ENCODE assay signal across 30 mouse cellular contexts in the genomic region with DNA sequence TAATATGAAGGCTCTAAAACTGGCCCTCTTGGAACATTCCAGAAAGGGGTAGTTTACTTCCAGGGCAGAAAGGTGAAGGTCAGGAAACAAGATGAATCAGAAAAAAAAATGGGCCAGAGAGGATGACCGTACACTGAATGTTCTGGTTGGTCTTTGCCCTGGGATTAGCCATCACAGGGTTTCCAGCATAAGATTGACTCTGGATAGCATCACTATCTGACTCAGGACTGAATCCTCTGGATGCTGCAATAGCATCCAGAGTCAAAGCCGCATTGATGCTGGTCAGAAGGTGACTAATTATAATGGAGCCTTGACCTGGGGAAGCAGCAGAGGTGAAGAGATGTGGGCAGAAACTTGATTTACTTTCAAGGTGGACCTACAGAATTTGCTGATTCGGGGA. TPM values are rescaled to one million over a fixed set of nuclear protein-coding genes. Genes with fewer than 3 reads are reported as not detected.
DNase-seq lines count a peak whose midpoint lies in the region; ATAC-seq and TF ChIP-seq lines count a peak whose summit lies in the region.
"Had no signal": no experiment of that assay in that cellular context is flagged by ENCODE, and none has a peak within 500 bp of the region (broad histone marks: within the 10 kb centered on the region; RNA-seq: fewer than 3 reads in every experiment).

No protein-coding gene starts in this region.

- H3K4me1 ChIP-seq in liver, postnatal 0 days (ENCODE audit: insufficient read depth): peaks cover 48% of the 10 kb centered on the region
- peaks cover 71% of the 10 kb centered on the region for H3K4me1 ChIP-seq in liver, embryonic 12.5 days
- H3K4me1 ChIP-seq: forebrain, embryonic 12.5 days had no signal

- peak; percentile 9; the same call in 1 of the 2 replicates for ATAC-seq in liver, postnatal 0 days
- no peak for ATAC-seq in liver, embryonic 12.5 days
- ATAC-seq: forebrain, embryonic 15.5 days; hindbrain, embryonic 16.5 days; intestine, embryonic 15.5 days had no signal

- TF ChIP-seq CTCF in liver, postnatal 0 days (IDR thresholded peaks at IDR 0.05; ENCODE audit: low read depth): no peak

- peaks cover 26% of the 10 kb centered on the region; the same call in 1 of the 2 replicates for H3K79me2 ChIP-seq in macrophage (ENCODE audit: inconsistent target)

- WGBS in liver, postnatal 0 days (ENCODE audit: insufficient replicate concordance): 81% methylated on average over 3 of the region's 3 CpGs
- WGBS in liver, embryonic 12.5 days (ENCODE audit: insufficient replicate concordance): 75% methylated on average over 3 of the region's 3 CpGs
- WGBS in macrophage (ENCODE audit: missing documents): 96% methylated on average over 3 of the region's 3 CpGs

- no peak overlapping the region for H3K4me2 ChIP-seq in liver, postnatal 0 days (ENCODE audit: low read depth, low read length)
- no peak overlapping the region for H3K4me2 ChIP-seq in liver, embryonic 12.5 days
- H3K4me2 ChIP-seq: embryonic facial prominence, embryonic 12.5 days; embryonic facial prominence, embryonic 15.5 days; forebrain, embryonic 12.5 days; forebrain, embryonic 15.5 days; heart, embryonic 12.5 days; heart, embryonic 15.5 days; hindbrain, embryonic 13.5 days; intestine, embryonic 15.5 days had no signal

- TF ChIP-seq EP300 in liver, postnatal 0 days (IDR thresholded peaks at IDR 0.05; ENCODE audit: low read depth): no peak

- peak overlapping the region; percentile 88 for H3K27ac ChIP-seq in liver, postnatal 0 days (ENCODE audit: low read depth)
- H3K27ac ChIP-seq in liver, embryonic 12.5 days: no peak overlapping the region
- H3K27ac ChIP-seq in macrophage: peak overlapping the region; percentile 80; the same call in 1 of the 2 replicates
- H3K27ac ChIP-seq: embryonic facial prominence, embryonic 12.5 days; embryonic facial prominence, embryonic 15.5 days; forebrain, embryonic 12.5 days; forebrain, embryonic 15.5 days; heart, embryonic 15.5 days; hindbrain, embryonic 10.5 days; hindbrain, embryonic 13.5 days; intestine, embryonic 15.5 days had no signal

- H3K36me3 ChIP-seq in liver, postnatal 0 days (replicated peaks; ENCODE audit: insufficient read depth, low read length): no peaks in the 10 kb centered on the region; the same call in 1 of the 2 replicates
- peaks cover 18% of the 10 kb centered on the region for H3K36me3 ChIP-seq in liver, embryonic 12.5 days
- H3K36me3 ChIP-seq in macrophage (ENCODE audit: inconsistent target): no peaks in the 10 kb centered on the region
- H3K36me3 ChIP-seq: embryonic facial prominence, embryonic 12.5 days; embryonic facial prominence, embryonic 15.5 days; forebrain, embryonic 12.5 days; forebrain, embryonic 15.5 days; heart, embryonic 12.5 days; heart, embryonic 15.5 days; hindbrain, embryonic 10.5 days had no signal

- H3K9me3 ChIP-seq in liver, postnatal 0 days (ENCODE audit: low read length): no peaks in the 10 kb centered on the region
- H3K9me3 ChIP-seq in liver, embryonic 12.5 days (replicated peaks): no peaks in the 10 kb centered on the region
- H3K9me3 ChIP-seq: embryonic facial prominence, embryonic 12.5 days; embryonic facial prominence, embryonic 15.5 days; forebrain, embryonic 12.5 days; forebrain, embryonic 15.5 days; G1E; heart, embryonic 12.5 days; heart, embryonic 15.5 days; hindbrain, embryonic 10.5 days; hindbrain, embryonic 13.5 days; intestine, embryonic 15.5 days had no signal

- H3K9ac ChIP-seq in liver, postnatal 0 days (replicated peaks): no peak overlapping the region
- H3K9ac ChIP-seq in liver, embryonic 12.5 days: no peak overlapping the region
- H3K9ac ChIP-seq: embryonic facial prominence, embryonic 12.5 days; embryonic facial prominence, embryonic 15.5 days; forebrain, embryonic 12.5 days; forebrain, embryonic 15.5 days; heart, embryonic 12.5 days; heart, embryonic 15.5 days; hindbrain, embryonic 13.5 days; intestine, embryonic 15.5 days had no signal

- H3K27me3 ChIP-seq in liver, postnatal 0 days (ENCODE audit: insufficient read depth, low read length): no peaks in the 10 kb centered on the region
- H3K27me3 ChIP-seq in liver, embryonic 12.5 days (replicated peaks): no peaks in the 10 kb centered on the region
- H3K27me3 ChIP-seq: CH12.LX; embryonic facial prominence, embryonic 12.5 days; embryonic facial prominence, embryonic 15.5 days; forebrain, embryonic 12.5 days; forebrain, embryonic 15.5 days; heart, embryonic 12.5 days; heart, embryonic 15.5 days; hindbrain, embryonic 13.5 days; intestine, embryonic 15.5 days had no signal

- H3K4me3 ChIP-seq in liver, postnatal 0 days (ENCODE audit: low read depth, low read length): no peak overlapping the region
- no peak overlapping the region for H3K4me3 ChIP-seq in liver, embryonic 12.5 days
- H3K4me3 ChIP-seq in macrophage (ENCODE audit: inconsistent target): no peak overlapping the region
- H3K4me3 ChIP-seq: embryonic facial prominence, embryonic 12.5 days; embryonic facial prominence, embryonic 15.5 days; erythroblast, embryonic 14.5 days; forebrain, embryonic 12.5 days; forebrain, embryonic 15.5 days; heart, embryonic 12.5 days; heart, embryonic 15.5 days; hindbrain, embryonic 10.5 days; hindbrain, embryonic 13.5 days; intestine, embryonic 15.5 days had no signal

- peak; percentile 61 for DNase-seq in adrenal gland, adult 2 months
- no peak for DNase-seq in adrenal gland, postnatal 36 days
- DNase-seq in liver, postnatal 0 days: no peak
- DNase-seq in NIH3T3 (ENCODE audit: low read depth): peak; percentile 51
- no peak for DNase-seq in kidney, adult 8-10 months
- no peak for DNase-seq in thymus, adult 18-20 months
- DNase-seq: adrenal gland, postnatal 10 days; cerebellum, adult 18-20 months; cerebellum, adult 9-10 months; cerebellum, postnatal 14 days; gastrocnemius, postnatal 14 days; heart, adult 18-20 months; heart, postnatal 10 days; heart, postnatal 36 days; kidney, adult 2 months had no signal

RNA-seq across cellular contexts. Expression of a gene that starts 23.0 kb away (rescaled TPM):
- total RNA-seq in adrenal gland, adult 2 months (2021): 10 to 100 TPM; 80.6 to 82.6 TPM
- 16.6 and 17.0 TPM in 2 replicates for polyA plus RNA-seq in adrenal gland, adult 2 months (2012; rRNA removed)
- total RNA-seq in adrenal gland, postnatal 36 days (2021): 10 to 100 TPM; 87.2 to 88.2 TPM
- 93.2 and 96.9 TPM in 2 replicates for polyA plus RNA-seq in liver, postnatal 0 days (2015; fragmentation: Nextera tagmentation; extraction: Ambion mirVana)
- polyA plus RNA-seq in liver, embryonic 12.5 days (2016; fragmentation: Nextera tagmentation; extraction: Ambion mirVana): 200 TPM in 2 replicates
- total RNA-seq in macrophage (2018; cell fraction: chromatin; rRNA removed): 10 to 100 TPM; 11.1 to 60.8 (median 35.7) TPM
- total RNA-seq in macrophage (2018; cell fraction: cytosol; rRNA removed): 10 to 100 TPM; 30.5 to 51.4 (median 41.6) TPM
- 10 to 100 TPM; 15.4 to 73.7 (median 34.2) TPM for total RNA-seq in macrophage (2018; cell fraction: nucleus; rRNA removed)
- polyA plus RNA-seq in macrophage (2018): 27.4 to 82.6 TPM (median 54.2 TPM) in 3 replicates

RNA-seq across cellular contexts. Expression of a gene that starts 23.1 kb away (rescaled TPM):
- 100 to 1,000 TPM; 286 to 294 TPM for total RNA-seq in adrenal gland, adult 2 months (2021)
- 128 and 181 TPM in 2 replicates for polyA plus RNA-seq in adrenal gland, adult 2 months (2012; rRNA removed)
- total RNA-seq in adrenal gland, postnatal 36 days (2021): 100 to 1,000 TPM; 308 to 325 TPM
- polyA plus RNA-seq in liver, postnatal 0 days (2015; fragmentation: Nextera tagmentation; extraction: Ambion mirVana): 308 and 318 TPM in 2 replicates
- 433 and 443 TPM in 2 replicates for polyA plus RNA-seq in liver, embryonic 12.5 days (2016; fragmentation: Nextera tagmentation; extraction: Ambion mirVana)
- 100 to 1,000 TPM in 1 of 26 experiments, 10 to 100 TPM in 25; 11.3 to 119 (median 57.5) TPM for total RNA-seq in macrophage (2018; cell fraction: chromatin; rRNA removed)
- 100 to 1,000 TPM in 18 of 26 experiments, 10 to 100 TPM in 8; 83.7 to 131 (median 112) TPM for total RNA-seq in macrophage (2018; cell fraction: cytosol; rRNA removed)
- total RNA-seq in macrophage (2018; cell fraction: nucleus; rRNA removed): 100 to 1,000 TPM in 1 of 26 experiments, 10 to 100 TPM in 25; 24.0 to 112 (median 50.6) TPM
- 84.2 to 177 TPM (median 93.5 TPM) in 3 replicates for polyA plus RNA-seq in macrophage (2018)

RNA-seq across cellular contexts. Expression of a gene that starts 26.2 kb away (rescaled TPM):
- total RNA-seq in adrenal gland, adult 2 months (2021): 100 to 1,000 TPM in 1 of 2 experiments, 10 to 100 TPM in 1; 92.1 to 138 TPM
- polyA plus RNA-seq in adrenal gland, adult 2 months (2012; rRNA removed): 141 and 155 TPM in 2 replicates
- total RNA-seq in adrenal gland, postnatal 36 days (2021): 100 to 1,000 TPM in 1 of 2 experiments, 10 to 100 TPM in 1; 77.0 to 113 TPM
- polyA plus RNA-seq in liver, postnatal 0 days (2015; fragmentation: Nextera tagmentation; extraction: Ambion mirVana): 68.7 and 72.6 TPM in 2 replicates
- 67.1 and 74.5 TPM in 2 replicates for polyA plus RNA-seq in liver, embryonic 12.5 days (2016; fragmentation: Nextera tagmentation; extraction: Ambion mirVana)
- total RNA-seq in macrophage (2018; cell fraction: chromatin; rRNA removed): 10 to 100 TPM in 24 of 26 experiments, 1 to 10 TPM in 2; 7.3 to 49.7 (median 38.8) TPM
- 10 to 100 TPM; 32.8 to 58.9 (median 44.1) TPM for total RNA-seq in macrophage (2018; cell fraction: cytosol; rRNA removed)
- 10 to 100 TPM; 23.3 to 80.9 (median 51.6) TPM for total RNA-seq in macrophage (2018; cell fraction: nucleus; rRNA removed)
- 42.1 to 61.4 TPM (median 45.7 TPM) in 3 replicates for polyA plus RNA-seq in macrophage (2018)

RNA-seq across cellular contexts. Expression of a gene that starts 49.5 kb away (rescaled TPM):
- 10 to 100 TPM in 1 of 2 experiments, 1 to 10 TPM in 1; 6.5 to 11.2 TPM for total RNA-seq in adrenal gland, adult 2 months (2021)
- 6.1 and 6.8 TPM in 2 replicates for polyA plus RNA-seq in adrenal gland, adult 2 months (2012; rRNA removed)
- 1 to 10 TPM; 5.5 to 9.6 TPM for total RNA-seq in adrenal gland, postnatal 36 days (2021)
- polyA plus RNA-seq in liver, postnatal 0 days (2015; fragmentation: Nextera tagmentation; extraction: Ambion mirVana): 39.2 and 45.1 TPM in 2 replicates
- polyA plus RNA-seq in liver, embryonic 12.5 days (2016; fragmentation: Nextera tagmentation; extraction: Ambion mirVana): 30.8 and 31.3 TPM in 2 replicates
- 100 to 1,000 TPM in 17 of 26 experiments, 10 to 100 TPM in 9; 26.9 to 536 (median 152) TPM for total RNA-seq in macrophage (2018; cell fraction: chromatin; rRNA removed)
- 100 to 1,000 TPM; 107 to 454 (median 253) TPM for total RNA-seq in macrophage (2018; cell fraction: cytosol; rRNA removed)
- 100 to 1,000 TPM in 20 of 26 experiments, 10 to 100 TPM in 6; 52.4 to 435 (median 173) TPM for total RNA-seq in macrophage (2018; cell fraction: nucleus; rRNA removed)
- polyA plus RNA-seq in macrophage (2018): 172 to 251 TPM (median 215 TPM) in 3 replicates

RNA-seq across cellular contexts. Expression of a gene that starts 52.2 kb away (rescaled TPM):
- 100 to 1,000 TPM; 357 to 360 TPM for total RNA-seq in adrenal gland, adult 2 months (2021)
- polyA plus RNA-seq in adrenal gland, adult 2 months (2012; rRNA removed): 233 and 246 TPM in 2 replicates
- 100 to 1,000 TPM; 331 to 397 TPM for total RNA-seq in adrenal gland, postnatal 36 days (2021)
- polyA plus RNA-seq in liver, postnatal 0 days (2015; fragmentation: Nextera tagmentation; extraction: Ambion mirVana): 148 and 157 TPM in 2 replicates
- polyA plus RNA-seq in liver, embryonic 12.5 days (2016; fragmentation: Nextera tagmentation; extraction: Ambion mirVana): 109 and 116 TPM in 2 replicates
- 10 to 100 TPM in 19 of 26 experiments, 1 to 10 TPM in 7; 5.5 to 46.1 (median 17.1) TPM for total RNA-seq in macrophage (2018; cell fraction: chromatin; rRNA removed)
- 100 to 1,000 TPM; 123 to 226 (median 148) TPM for total RNA-seq in macrophage (2018; cell fraction: cytosol; rRNA removed)
- 10 to 100 TPM; 14.9 to 66.2 (median 33.4) TPM for total RNA-seq in macrophage (2018; cell fraction: nucleus; rRNA removed)
- polyA plus RNA-seq in macrophage (2018): 43.6 to 99.2 TPM (median 63.8 TPM) in 3 replicates

Comparison
In these comparisons a context has a peak if more than half of its experiments do, and no peak if none do; other contexts are left out.
1. DNase-seq: peak in adrenal gland, adult 2 months (single experiment) and NIH3T3 (single experiment); none in adrenal gland, postnatal 36 days (0 of 2), liver, postnatal 0 days (single experiment), kidney, adult 8-10 months (0 of 2) and thymus, adult 18-20 months (0 of 2).